27 mouse cellular contexts compared by ENCODE assay signal in genomic region chr2:85103201-85103600, GRCm38 (mm10). TPM values are rescaled to one million over a fixed set of nuclear protein-coding genes. Genes with fewer than 3 reads are reported as not detected.
"Had no signal": no experiment of that assay in that cellular context is flagged by ENCODE, and none has a peak within 500 bp of the region (broad histone marks: within the 10 kb centered on the region; RNA-seq: fewer than 3 reads in every experiment).

No protein-coding gene starts in this region.

- H3K27ac ChIP-seq: gastrocnemius, adult 2 months; heart, embryonic 10.5 days; hindbrain, embryonic 10.5 days; hindbrain, embryonic 12.5 days; hindbrain, embryonic 14.5 days; intestine, embryonic 15.5 days; layer of hippocampus, adult 2 months; left cerebral cortex, adult 2 months; limb, embryonic 10.5 days; limb, embryonic 12.5 days; liver, embryonic 13.5 days had no signal

- DNase-seq: gastrocnemius, adult 2 months; gastrocnemius, postnatal 10 days; gastrocnemius, postnatal 25 days; heart, postnatal 10 days; heart, postnatal 4 days; kidney, adult 18-20 months; kidney, adult 8-10 months; kidney, postnatal 10 days; kidney, postnatal 25 days; kidney, postnatal 4 days; liver; liver, embryonic 13.5 days had no signal

- H3K4me1 ChIP-seq: hindbrain, embryonic 10.5 days; hindbrain, embryonic 12.5 days; limb, embryonic 10.5 days; limb, embryonic 12.5 days; liver, embryonic 13.5 days had no signal

- ATAC-seq: hindbrain, embryonic 16.5 days; inflammation-experienced regulatory T-cells, adult 6 months; intestine, embryonic 15.5 days; intestine, postnatal 0 days had no signal

- H3K27me3 ChIP-seq: heart, embryonic 12.5 days; hindbrain, embryonic 12.5 days; intestine, embryonic 15.5 days; limb, embryonic 12.5 days; liver, embryonic 13.5 days had no signal

- H3K4me2 ChIP-seq: heart, embryonic 12.5 days; hindbrain, embryonic 12.5 days; hindbrain, embryonic 14.5 days; intestine, embryonic 15.5 days; limb, embryonic 12.5 days; liver, embryonic 11.5 days; liver, embryonic 13.5 days had no signal

- H3K36me3 ChIP-seq: heart, embryonic 10.5 days; hindbrain, embryonic 10.5 days; hindbrain, embryonic 12.5 days; intestine, embryonic 15.5 days; limb, embryonic 10.5 days; limb, embryonic 12.5 days; liver, embryonic 13.5 days had no signal

- H3K9me3 ChIP-seq: heart, embryonic 10.5 days; hindbrain, embryonic 10.5 days; hindbrain, embryonic 12.5 days; intestine, embryonic 15.5 days; limb, embryonic 10.5 days; liver, embryonic 13.5 days had no signal

- H3K4me3 ChIP-seq: gastrocnemius, adult 2 months; heart, embryonic 10.5 days; heart, embryonic 12.5 days; hindbrain, embryonic 10.5 days; hindbrain, embryonic 12.5 days; intestine, embryonic 15.5 days; layer of hippocampus, adult 2 months; left cerebral cortex, adult 2 months; limb, embryonic 10.5 days; limb, embryonic 12.5 days; liver, embryonic 13.5 days had no signal

- H3K9ac ChIP-seq: heart, embryonic 12.5 days; hindbrain, embryonic 12.5 days; hindbrain, embryonic 14.5 days; intestine, embryonic 15.5 days; limb, embryonic 12.5 days; liver, embryonic 13.5 days had no signal

RNA-seq across cellular contexts. Expression of gene Aplnr, which starts 32.8 kb away (rescaled TPM):
- total RNA-seq: granulocyte monocyte progenitor cell, adult 5-6 weeks had no signal
- polyA plus RNA-seq: inflammation-experienced regulatory T-cells, adult 6 months had no signal
